Mouse (Mus musculus) urinary bladder, adult 2 months (tissue): ENCODE results near the gene Olfr1155. TPM values are rescaled to one million over a fixed set of nuclear protein-coding genes. Genes with fewer than 3 reads are reported as not detected.

Experiments used
- DNase-seq: peaks from one replicate; pipeline ENCODE4 v3.0.0; 2022; ENCODE audit warnings: low spot score
- polyA plus RNA-seq: library from polyadenylated mRNA; depleted of rRNA; stranded (reverse); fragments of >200 nt; gene quantifications from 2 replicates; pipeline ENCODE4 v1.2.3, GENCODE M21; 2012; rRNA removed

Gene Olfr1155
- polyA plus RNA-seq: not detected in 2 replicates

DNA sequence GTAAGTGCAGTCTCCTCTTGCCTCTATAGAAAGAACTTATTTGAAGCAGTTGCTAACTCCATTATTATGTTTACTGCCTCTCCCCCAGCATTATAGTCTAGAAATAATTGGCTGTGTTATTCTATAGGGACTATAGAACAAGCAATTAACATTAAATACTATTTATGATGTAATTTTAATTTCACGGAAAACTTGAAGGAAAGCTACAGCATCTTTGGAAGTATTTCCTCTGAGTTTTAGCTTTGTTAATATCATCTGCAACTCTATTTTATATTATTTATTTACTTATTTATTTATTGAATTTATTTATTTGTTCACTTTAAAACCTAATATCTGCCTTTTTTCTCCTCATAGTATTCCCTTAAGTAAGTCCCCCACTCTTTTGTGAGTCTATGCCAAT is at the start of gene Olfr1155:
TSS of gene Olfr1155 (minus strand) at position 101 of the 400 bp plus-strand sequence.
- DNase-seq: no peak

DNA sequence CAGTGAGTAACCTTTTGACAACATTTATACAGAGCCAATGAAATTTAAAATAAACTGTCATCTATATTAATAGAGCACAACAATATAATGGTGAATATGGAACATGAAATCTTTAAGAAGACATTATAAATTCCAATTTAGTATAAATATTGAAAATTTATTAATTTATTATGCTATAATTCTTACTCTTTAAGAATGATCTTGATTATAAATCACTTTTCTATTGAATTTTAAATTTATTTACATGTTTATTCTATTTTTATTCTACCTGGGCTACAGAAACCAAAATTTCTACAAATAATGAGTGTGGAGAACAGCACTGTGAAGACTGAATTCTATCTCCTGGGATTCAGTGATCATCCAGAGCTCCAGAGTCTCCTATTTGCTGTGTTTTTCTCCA is 44.9 kb upstream of the Olfr1155 start, which contains the start of gene Olfr1158:
TSS of gene Olfr1158 (plus strand) at position 301 of the 400 bp plus-strand sequence.
- no peak for DNase-seq

DNA sequence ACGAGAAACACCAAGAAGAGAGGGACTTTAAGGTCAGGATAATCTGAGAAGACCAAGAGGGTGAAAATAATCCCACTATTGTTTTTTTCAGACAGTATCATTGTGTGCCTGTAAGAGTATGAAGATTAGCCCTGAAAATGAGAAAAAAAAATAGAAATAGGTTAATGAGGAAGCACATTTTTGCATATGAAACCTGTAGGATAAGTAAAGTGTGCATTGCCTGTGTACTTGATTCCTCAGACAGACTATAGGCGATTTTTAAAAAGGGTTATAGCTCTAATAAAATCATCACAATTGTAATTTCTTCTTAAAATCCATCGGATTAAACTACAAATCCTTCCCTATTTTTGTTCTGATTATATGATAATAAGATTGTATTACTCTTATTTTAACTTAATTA is 29.6 kb upstream of the Olfr1155 start, which contains the start of gene Olfr74:
TSS of gene Olfr74 (minus strand) at position 101 of the 400 bp plus-strand sequence.
- DNase-seq: no peak

DNA sequence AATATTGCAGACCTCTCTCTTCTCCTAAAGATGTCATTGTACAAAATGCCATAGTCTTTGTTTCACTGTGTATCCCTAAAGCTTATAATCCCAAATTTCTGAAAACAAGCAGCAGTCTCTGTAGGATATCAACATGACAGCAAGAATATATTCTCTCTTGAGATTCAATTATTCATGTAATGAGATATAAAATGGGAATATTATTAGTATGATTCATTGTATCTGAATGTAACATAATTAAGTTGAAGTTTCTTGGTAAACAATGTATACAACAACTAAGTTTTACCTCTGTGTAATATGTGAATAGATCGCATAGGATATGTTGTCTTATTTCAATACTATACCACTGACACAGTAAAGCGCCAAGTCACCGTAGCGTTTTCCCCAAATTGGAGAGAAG is 23.3 kb upstream of the Olfr1155 start, which contains the start of gene Olfr1157:
TSS of gene Olfr1157 (minus strand) at position 101 of the 400 bp plus-strand sequence.
- no peak for DNase-seq

DNA sequence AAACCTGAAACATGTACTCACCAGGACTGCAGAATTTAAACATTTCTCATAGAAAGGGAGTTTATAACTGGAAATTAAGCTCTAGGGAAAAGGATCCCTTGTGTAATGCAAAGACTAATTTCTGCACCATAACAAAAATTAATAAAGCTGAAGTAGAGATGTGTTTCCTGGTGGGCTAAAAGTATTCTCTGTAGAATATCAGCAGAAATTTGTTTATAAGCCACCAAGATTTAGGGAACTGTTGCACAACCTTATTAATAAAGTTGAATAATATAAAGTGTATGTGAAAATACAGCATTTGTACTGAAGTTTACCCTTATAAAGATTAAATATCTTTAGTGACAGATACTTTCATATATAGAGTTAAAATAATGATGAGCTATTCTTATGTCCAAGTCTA is 8.1 kb upstream of the Olfr1155 start, which contains the start of gene Olfr1156:
TSS of gene Olfr1156 (minus strand) at position 101 of the 400 bp plus-strand sequence.
- DNase-seq: no peak

DNA sequence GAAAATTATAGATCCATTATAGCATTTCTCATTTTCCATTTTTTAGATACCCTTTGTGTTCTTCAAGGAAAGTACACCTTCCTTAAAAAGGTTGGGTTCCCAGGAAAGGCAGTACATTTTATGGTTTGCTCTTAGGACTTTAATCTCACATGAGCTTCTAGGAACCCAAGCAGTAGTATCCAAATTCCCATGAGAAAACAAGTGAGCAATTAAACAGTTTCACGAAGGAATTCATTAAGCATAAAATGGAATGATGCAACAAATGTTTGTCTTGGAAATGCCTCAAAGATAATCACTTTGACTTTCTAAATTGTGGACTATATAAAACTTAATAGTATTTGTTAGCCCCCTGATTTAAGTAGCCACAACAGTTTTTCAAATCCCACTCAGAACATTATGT is 39.9 kb downstream of the Olfr1155 start, which contains the start of gene Olfr1154:
TSS of gene Olfr1154 (minus strand) at position 101 of the 400 bp plus-strand sequence.
- no peak for DNase-seq

DNA sequence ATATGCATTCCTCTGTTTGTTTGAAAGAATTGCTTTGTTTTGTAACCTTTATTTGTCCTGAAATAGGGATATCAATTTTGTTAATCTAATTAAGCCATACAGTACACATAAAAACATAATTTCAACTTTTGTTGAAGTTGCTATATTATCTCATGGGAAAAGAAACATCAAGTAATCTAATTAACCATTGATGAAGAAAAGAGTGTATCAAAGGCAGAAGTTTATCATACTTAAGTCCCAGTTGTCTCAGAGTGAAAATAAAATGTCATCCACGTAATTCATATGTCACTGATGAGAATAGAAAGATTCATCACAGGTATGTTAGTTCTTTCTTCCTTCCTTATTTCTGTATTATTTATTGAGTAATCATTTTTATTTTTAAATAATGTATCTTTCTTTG is 50.3 kb downstream of the Olfr1155 start, which contains the start of gene Olfr1153:
TSS of gene Olfr1153 (plus strand) at position 301 of the 400 bp plus-strand sequence.
- no peak for DNase-seq

Other genes with a start within 250 kb of the Olfr1155 start
- not detected in 2 replicates for gene Olfr1137, start 232.0 kb downstream of the Olfr1155 start, polyA plus RNA-seq
- not detected in 2 replicates for gene Olfr1138, start 205.2 kb downstream of the Olfr1155 start, polyA plus RNA-seq
- not detected in 2 replicates for gene Olfr1140, start 201.4 kb downstream of the Olfr1155 start, polyA plus RNA-seq
- gene Olfr1141, start 191.1 kb downstream of the Olfr1155 start, polyA plus RNA-seq: not detected in 2 replicates
- gene Olfr152, start 165.7 kb downstream of the Olfr1155 start, polyA plus RNA-seq: not detected in 2 replicates
- gene Olfr1143, start 144.5 kb downstream of the Olfr1155 start, polyA plus RNA-seq: not detected in 2 replicates
- not detected in 2 replicates for gene Olfr1145, start 135.3 kb downstream of the Olfr1155 start, polyA plus RNA-seq
- not detected in 2 replicates for gene Olfr1148, start 114.6 kb downstream of the Olfr1155 start, polyA plus RNA-seq
- gene Olfr1150-ps1, start 101.1 kb downstream of the Olfr1155 start, polyA plus RNA-seq: not detected in 2 replicates
- gene Olfr1151, start 89.3 kb downstream of the Olfr1155 start, polyA plus RNA-seq: not detected in 2 replicates
- not detected in 2 replicates for gene Olfr1152, start 78.6 kb downstream of the Olfr1155 start, polyA plus RNA-seq
- gene Olfr1153, start 50.2 kb downstream of the Olfr1155 start, polyA plus RNA-seq: not detected in 2 replicates
- gene Olfr1154, start 40.0 kb downstream of the Olfr1155 start, polyA plus RNA-seq: not detected in 2 replicates
- gene Olfr1156, start 8.0 kb upstream of the Olfr1155 start, polyA plus RNA-seq: not detected in 2 replicates
- not detected in 2 replicates for gene Olfr1157, start 23.2 kb upstream of the Olfr1155 start, polyA plus RNA-seq
- not detected in 2 replicates for gene Olfr74, start 29.5 kb upstream of the Olfr1155 start, polyA plus RNA-seq
- gene Olfr1158, start 45.0 kb upstream of the Olfr1155 start, polyA plus RNA-seq: not detected in 2 replicates
- not detected in 2 replicates for gene Olfr1160, start 63.1 kb upstream of the Olfr1155 start, polyA plus RNA-seq
- not detected in 2 replicates for gene Olfr1161, start 77.6 kb upstream of the Olfr1155 start, polyA plus RNA-seq
- not detected in 2 replicates for gene Olfr73, start 92.6 kb upstream of the Olfr1155 start, polyA plus RNA-seq
- not detected in 2 replicates for gene Olfr1162, start 106.0 kb upstream of the Olfr1155 start, polyA plus RNA-seq
- not detected in 2 replicates for gene Olfr1163, start 126.7 kb upstream of the Olfr1155 start, polyA plus RNA-seq
- not detected in 2 replicates for gene Olfr1164, start 148.8 kb upstream of the Olfr1155 start, polyA plus RNA-seq
- not detected in 2 replicates for gene Olfr1166, start 183.1 kb upstream of the Olfr1155 start, polyA plus RNA-seq
- not detected in 2 replicates for gene Olfr1167, start 210.1 kb upstream of the Olfr1155 start, polyA plus RNA-seq
- not detected in 2 replicates for gene Olfr1168, start 236.7 kb upstream of the Olfr1155 start, polyA plus RNA-seq